Mouse (Mus musculus): ENCODE measurements around the gene Pla2g1b. TPM values are rescaled to one million over a fixed set of nuclear protein-coding genes. Genes with fewer than 3 reads are reported as not detected.
"Not testable (repeated sequence)": the region's sequence is repeated elsewhere in the genome, so short reads cannot be mapped to it uniquely, and the experiment has no call there.

Gene Pla2g1b
- total RNA-seq, 4 experiments from 2014 or later = not detected

DNA sequence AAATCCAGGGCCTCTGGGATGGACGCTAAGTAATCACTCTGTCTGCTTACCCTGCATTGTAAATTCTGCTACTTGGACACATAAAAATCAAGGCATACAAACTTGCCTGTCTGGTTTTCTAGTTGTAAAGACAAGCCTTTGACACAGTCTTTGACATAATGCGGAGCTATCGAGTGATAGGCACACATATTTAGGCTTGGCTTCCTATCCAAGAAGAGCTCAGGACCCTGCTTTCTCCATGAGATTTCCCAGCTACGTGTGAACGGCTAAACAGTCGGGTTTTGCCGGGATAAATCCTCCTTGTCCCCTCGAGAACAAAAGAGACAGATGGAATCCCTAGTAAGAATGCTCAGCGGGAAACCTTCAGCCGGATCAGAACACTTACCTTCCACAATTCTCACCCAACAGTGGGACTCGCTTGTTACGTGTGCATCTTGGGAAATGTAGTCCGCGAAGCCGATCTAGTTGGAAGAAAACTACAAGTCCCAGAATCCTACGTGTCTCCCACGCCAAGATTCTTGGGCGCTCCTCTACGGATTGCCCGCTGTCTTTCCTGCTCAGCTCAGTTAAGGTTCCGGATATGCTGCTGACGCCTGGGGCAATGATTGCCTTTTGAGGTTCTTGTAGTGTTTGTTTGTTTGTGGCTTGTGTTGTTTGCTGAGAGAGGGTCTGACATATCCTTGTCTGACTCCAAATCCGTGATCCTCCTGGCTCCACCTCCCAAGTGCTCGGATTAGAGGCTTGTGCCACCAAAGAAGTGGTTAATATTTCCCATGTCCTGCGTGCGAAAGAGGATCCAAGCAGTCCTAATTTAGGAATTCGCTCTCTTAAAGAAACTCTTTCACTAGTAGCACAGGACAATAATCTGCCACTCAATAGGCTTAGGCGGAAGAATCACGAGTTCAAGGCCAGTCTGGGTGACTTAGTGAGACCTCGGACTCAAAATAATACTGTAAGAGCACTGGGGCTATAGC lies 18.2 kb downstream of the Pla2g1b start, which contains the start of gene Sirt4:
TSS of gene Sirt4 (minus strand) at position 779 of the 974 bp plus-strand sequence.
- DNase-seq (ENCODE audit: low spot score in 2 of 2) = peak; percentile 70 to 80

DNA sequence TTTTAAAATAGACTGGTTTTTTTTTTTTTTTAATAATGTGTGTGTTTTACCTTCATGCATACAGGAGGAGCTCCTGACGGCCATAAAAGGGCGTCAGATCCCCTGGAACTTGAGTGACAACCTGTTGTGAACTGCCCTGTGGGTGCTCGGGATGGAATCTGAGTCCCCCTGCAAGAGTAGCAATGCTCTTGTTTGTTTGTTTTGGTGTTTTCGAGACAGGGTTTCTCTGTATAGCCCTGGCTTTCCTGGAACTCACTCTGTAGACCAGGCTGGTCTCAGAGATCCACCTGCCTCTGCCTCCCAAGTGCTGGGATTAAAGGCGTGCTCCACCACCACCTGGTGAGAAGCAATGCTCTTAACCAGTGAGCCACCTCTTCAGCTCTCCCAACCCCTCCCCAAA lies 18.9 kb downstream of the Pla2g1b start:
- no peak for DNase-seq (ENCODE audit: low spot score in 2 of 2)

DNA sequence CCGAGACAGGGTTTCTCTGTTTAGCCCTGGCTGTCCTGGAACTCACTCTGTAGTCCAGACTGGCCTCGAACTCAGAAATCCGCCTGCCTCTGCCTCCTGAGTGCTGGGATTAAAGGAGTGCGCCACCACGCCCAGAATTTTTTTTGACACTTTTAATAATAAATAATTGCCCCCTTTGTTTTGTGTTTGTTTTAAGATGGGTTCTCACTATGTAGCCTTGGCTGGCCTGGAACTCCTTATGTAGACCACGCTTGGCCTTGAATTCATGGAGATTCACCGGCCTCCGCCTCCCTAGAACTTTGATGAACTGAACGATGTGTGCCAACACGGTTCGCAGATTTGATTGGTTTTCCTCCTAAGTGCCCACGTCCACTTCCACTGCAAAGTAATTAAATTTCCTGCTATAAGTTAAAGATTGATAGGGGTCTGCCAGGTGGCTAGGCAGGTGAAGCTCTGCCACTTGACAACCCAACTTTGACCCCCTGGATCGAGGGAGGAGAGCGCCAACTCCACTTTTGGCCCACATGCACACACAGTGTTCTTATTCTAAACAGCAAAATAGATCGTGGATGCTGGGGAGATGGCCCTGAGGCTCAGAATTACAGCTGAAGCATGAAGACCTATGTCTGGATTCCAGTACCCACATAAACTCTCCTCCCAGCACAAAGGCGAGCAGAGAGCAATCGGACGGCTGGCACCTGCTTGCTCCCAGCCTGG lies 19.6 kb downstream of the Pla2g1b start:
- DNase-seq (ENCODE audit: low spot score in 2 of 2) = no peak

DNA sequence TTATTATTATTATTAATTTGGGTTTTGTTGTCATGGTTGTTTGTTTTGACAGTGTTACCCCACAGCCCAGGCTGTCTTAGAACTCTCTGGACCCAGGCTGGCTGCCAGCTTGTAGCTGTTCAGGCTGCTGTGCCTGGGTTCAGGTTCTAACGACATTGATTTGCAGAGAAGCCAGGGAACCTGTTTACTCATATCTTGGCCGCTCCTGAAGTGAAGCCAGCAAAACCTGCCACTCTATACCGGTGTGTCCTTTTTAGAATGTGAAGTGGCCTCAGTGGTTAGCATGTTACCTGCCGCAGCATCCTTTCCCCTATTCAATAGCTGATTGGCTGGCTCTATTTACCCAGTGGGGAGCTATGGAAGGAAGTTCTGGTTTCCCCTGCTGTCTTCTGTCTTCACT lies 20.7 kb downstream of the Pla2g1b start:
- no peak for DNase-seq (ENCODE audit: low spot score in 2 of 2)

DNA sequence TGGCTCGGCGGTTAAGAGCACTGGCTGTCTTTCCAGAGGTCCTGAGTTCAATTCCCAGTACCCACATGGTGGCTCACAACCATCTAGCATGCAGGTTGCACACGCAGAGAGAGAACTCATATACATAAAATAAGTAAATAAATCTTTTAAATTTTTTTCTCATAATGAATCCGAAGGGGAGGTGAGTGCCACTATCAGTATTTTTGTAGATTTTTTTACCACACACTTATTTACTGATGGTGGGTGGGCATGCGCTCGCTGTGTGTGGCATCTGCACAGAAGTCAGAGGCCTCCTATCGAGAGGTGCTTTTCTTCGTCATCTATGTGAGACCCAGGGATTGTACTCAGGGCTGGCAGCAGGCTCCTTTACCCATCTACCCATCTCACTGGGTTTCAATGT lies 21.3 kb downstream of the Pla2g1b start:
- DNase-seq (ENCODE audit: low spot score in 2 of 2) = no peak

GRCm38 (mm10) chr5:115487942-115488580 lies 22.0 kb downstream of the Pla2g1b start:
- DNase-seq (ENCODE audit: low spot score in 2 of 2) = no peak

- peak; percentile 67 to 70 for DNase-seq (ENCODE audit: low spot score in 2 of 2)
These were observed 23.0 kb downstream of the Pla2g1b start for GRCm38 (mm10) chr5:115488841-115489698.

DNA sequence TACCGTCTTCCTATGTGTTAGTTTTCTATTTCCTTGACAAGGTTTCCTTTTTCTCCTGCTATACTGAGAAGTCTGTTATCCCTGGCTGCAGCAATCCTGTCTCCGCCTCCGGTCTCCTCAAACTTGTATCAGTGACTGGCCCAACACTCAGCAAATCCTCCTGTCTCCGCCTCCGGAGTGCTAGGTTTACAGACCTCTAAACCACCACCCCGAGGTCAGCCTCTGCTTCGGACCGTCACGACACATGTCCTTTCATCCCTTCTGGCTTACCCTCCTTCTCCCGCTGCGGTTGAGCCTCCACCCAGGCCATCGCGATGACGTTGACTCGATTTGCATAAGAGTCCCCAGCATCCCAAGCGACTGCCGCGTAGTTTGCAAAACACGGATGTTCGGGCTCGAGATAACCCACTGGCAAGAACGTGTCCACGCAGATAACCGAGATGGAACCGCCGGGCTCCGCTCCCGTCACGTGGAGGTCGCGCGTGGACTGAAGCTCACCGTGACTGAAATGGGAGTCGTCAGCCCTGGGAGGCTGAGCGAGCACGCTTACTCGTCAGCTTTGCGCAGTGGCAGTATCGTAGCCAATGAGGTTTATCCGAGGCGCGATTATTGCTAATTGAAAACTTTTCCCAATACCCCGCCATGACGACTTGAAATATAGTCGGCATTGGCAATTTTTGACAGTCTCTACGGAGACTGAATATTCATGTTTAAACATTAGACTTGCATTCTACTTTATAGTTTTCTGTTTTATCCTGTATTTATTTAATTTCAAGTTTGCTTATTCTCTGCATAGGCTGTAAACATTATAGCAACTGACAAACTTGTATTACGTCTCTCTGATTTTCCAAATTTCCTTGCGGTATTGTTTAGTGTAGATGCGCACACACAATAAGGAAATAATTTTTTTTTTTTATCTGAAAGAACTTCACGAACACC lies 23.9 kb downstream of the Pla2g1b start:
- DNase-seq (ENCODE audit: low spot score in 2 of 2) = peak; percentile 84 to 89

- DNase-seq (ENCODE audit: low spot score in 2 of 2) = no peak
These were observed 24.6 kb downstream of the Pla2g1b start for GRCm38 (mm10) chr5:115490638-115491000.

DNA sequence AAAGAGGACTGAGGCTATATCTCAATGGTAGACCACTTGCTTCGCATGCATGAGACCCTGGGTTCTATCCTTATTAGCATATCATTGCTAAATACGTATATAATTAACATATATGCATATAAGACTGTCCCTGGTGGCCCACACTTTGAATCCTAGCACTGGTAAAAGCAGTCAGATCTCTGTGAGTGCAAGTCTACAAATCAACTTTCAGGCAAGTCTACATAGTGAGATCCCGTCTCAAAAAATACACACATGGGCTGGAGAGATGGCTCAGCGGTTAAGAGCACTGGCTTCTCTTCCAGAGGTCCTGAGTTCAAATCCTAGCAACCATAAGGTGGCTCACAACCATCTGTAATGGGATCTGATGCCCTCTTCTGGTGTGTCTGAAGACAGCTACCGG lies 25.0 kb downstream of the Pla2g1b start:
- DNase-seq (ENCODE audit: low spot score in 2 of 2) = no peak

- peak; percentile 79 to 82 for DNase-seq (ENCODE audit: low spot score in 2 of 2)
These were observed 25.8 kb downstream of the Pla2g1b start for GRCm38 (mm10) chr5:115491771-115492322.

DNA sequence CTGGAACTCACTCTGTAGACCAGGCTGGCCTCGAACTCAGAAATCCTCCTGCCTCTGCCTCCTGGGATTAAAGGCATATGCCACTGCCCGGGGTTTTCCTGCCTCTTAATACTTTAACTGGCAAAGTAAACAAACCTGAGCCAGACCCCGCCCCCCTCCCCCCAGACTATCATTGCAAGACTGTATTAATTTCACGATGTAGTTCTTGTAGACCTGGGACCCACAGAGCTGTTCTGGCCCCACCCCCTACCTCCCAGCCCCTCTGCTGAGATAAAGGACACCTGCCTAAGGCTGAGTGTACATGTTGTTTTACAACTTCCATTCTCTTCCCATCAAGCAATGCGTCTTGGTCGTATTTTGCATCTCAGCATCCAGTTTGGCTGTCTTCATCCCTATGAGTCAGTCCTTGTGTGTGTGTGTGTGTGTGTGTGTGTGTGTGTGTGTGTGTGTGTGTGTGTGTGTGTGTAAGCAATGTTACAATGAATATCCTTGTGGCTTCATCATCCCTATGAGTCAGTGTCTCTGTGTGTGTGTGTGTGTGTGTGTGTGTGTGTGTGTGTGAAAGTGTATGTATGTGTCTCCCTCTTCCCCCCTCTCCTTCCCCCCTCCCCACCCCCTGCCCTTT lies 26.8 kb downstream of the Pla2g1b start:
- DNase-seq (ENCODE audit: low spot score in 2 of 2) = no peak

DNA sequence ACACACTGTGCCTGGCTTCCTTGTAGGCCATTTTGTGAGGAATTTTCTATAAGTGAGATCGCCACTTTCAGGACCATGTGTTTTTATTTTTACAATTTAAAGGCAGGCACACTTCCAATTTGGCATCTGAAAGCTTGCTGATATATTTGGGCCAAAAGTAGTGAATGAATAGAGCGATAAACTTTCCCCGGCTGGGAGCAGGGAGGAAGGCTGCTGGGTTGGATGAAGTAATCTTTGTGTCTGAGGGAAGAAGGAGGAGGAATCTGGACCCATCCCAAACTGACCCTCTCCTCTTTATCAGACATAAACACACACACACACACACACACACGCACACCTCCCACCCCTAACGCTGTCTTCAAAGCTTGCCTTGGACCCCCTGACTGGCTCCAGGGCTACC lies 27.4 kb downstream of the Pla2g1b start:
- DNase-seq (ENCODE audit: low spot score in 2 of 2) = no peak

DNA sequence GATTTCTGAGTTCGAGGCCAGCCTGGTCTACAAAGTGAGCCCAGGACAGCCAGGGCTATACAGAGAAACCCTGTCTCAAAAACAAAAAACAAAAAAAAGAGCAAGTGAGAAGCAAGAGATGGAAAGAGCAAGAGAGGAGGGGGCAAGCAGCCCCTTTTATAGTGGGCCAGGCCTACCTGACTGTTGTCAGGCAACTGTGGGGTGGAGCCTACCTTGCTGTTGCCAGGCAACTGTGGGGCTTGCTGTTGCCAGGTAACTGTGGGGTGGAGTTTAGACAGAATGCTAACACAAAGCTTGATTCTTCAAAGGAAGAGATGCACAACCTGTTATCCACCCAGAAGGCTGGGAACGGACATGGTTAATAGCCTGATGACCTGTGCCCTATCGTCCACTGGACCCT lies 29.6 kb downstream of the Pla2g1b start:
- DNase-seq (ENCODE audit: low spot score in 2 of 2) = not testable (repeated sequence)

GRCm38 (mm10) chr5:115497033-115497432 lies 31.0 kb downstream of the Pla2g1b start:
- no peak for DNase-seq (ENCODE audit: low spot score in 2 of 2)

DNA sequence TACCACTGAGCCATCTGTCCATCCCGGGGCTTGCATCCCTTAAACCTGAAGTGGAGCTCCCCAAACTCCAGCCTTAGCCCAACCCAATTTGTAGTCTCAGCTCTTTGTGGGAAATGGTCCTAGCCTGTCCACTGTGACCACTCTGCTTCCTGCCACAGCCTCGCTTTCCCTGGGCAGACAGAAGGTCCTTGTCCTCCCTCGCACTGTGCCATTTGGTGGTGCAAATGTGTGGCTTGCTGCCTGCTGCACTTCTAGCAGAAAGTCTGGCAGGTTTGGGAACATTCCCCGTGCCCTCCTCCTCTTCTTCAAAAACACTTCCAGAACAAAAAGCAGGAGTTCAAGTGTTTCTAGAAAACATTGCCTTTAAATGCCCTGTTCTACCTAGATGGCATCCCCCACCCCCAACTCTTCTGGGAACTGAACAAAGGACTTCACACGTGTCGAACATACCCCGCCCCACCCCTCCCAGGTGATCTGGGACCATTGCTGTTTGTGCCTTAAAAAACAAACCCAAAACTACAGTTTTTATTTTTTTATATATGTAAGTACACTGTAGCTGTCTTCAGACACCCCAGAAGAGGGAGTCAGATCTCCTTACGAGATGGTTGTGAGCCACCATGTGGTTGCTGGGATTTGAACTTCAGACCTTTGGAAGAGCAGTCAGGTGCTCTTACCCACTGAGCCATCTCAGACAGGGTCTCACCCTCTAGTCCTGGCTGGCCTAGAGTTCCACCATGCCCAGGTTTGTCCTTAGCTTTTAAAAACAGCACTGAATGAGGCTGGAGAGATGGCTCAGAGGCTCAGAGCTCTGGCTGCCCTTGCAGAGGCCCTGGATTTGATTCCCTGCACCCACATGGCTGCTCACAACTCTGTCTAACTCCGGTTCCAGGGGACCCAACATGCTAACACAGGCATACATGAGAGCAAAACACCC lies 32.5 kb downstream of the Pla2g1b start:
- DNase-seq (ENCODE audit: low spot score in 2 of 2) = no peak

DNA sequence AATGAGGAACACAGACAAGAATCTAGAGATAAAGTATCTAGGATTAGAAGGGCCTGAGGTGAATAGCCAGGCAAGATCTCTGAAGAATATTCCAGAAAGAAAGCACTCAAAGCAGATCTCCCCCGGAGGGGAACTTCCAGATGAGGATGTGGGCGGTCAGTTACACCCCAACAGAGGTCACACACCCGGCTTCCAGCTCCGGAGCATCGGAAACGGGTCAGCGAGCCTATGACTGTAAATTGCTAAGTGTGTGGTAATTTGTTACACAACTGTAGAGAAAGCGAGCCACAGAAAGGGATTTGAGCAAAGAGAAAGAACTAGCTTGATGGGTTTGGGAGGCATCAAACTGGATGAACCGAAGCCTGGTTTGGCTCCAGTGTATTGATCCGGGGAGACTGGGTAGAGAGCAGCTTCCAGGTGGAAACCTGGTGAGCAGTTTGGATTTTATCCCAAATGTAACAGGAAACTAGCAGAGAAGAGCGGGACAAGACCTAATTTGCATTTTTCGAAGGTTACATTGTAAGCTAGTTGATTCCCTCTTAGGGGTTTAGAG lies 34.4 kb downstream of the Pla2g1b start:
- no peak for DNase-seq (ENCODE audit: low spot score in 2 of 2)

DNA sequence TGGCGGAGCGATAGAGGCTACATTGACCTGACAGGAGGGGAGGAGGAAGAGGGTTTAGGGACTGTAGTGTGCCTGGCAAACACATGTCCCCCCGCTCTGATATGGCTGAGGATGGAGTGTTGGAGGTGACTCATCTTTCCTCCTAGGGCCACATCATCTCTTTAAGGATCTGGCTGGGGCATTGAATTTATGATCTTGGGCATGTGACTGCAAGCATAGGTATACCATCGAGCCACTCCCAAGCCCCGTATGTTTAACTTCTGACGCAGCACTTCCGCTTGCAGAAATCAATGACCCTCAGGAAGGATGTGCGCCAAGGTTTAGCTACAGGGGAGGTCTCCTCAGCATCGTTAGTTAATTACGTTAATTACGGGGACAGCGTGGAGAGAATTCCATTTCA lies 37.0 kb downstream of the Pla2g1b start:
- DNase-seq (ENCODE audit: low spot score in 2 of 2) = no peak

Measured in gastrocnemius, adult 8-10 months (tissue).